Mouse (Mus musculus): ENCODE data around the gene Epha5.

The Epha5 gene

GRCm38 (mm10) chr5:84298878-84299736, 118.1 kb downstream of the Epha5 start:
- DNase-seq: no peak

GRCm38 (mm10) chr5:84289429-84289977, 127.7 kb downstream of the Epha5 start:
- DNase-seq: no peak

GRCm38 (mm10) chr5:84281290-84282017, 135.7 kb downstream of the Epha5 start:
- no peak for DNase-seq

GRCm38 (mm10) chr5:84276996-84277395, 140.2 kb downstream of the Epha5 start:
- DNase-seq: no peak

- DNase-seq: no peak
These were observed 151.8 kb downstream of the Epha5 start for GRCm38 (mm10) chr5:84265407-84265806.

GRCm38 (mm10) chr5:84263999-84264398, 153.2 kb downstream of the Epha5 start:
- no peak for DNase-seq

- no peak for DNase-seq
These were observed 187.2 kb downstream of the Epha5 start for GRCm38 (mm10) chr5:84229971-84230370.

GRCm38 (mm10) chr5:84208609-84209008, 208.6 kb downstream of the Epha5 start:
- no peak for DNase-seq

- no peak for DNase-seq
These were observed 223.8 kb downstream of the Epha5 start for GRCm38 (mm10) chr5:84193348-84193747.

GRCm38 (mm10) chr5:84184189-84184588, 233.0 kb downstream of the Epha5 start:
- DNase-seq: no peak

- no peak for DNase-seq
These were observed 264.1 kb downstream of the Epha5 start for GRCm38 (mm10) chr5:84153095-84153494.

GRCm38 (mm10) chr5:84142138-84142537, 275.0 kb downstream of the Epha5 start:
- no peak for DNase-seq

GRCm38 (mm10) chr5:84095947-84096346, 321.2 kb downstream of the Epha5 start:
- no peak for DNase-seq

- DNase-seq: no peak
These were observed 335.9 kb downstream of the Epha5 start for GRCm38 (mm10) chr5:84081321-84081720.

GRCm38 (mm10) chr5:84070976-84071375, 346.2 kb downstream of the Epha5 start:
- no peak for DNase-seq

GRCm38 (mm10) chr5:84053880-84054279, 363.3 kb downstream of the Epha5 start:
- no peak for DNase-seq

GRCm38 (mm10) chr5:84037250-84037963, 379.8 kb downstream of the Epha5 start:
- DNase-seq: no peak
